ENCODE assay signal across 9 mouse cellular contexts in the genomic region with DNA sequence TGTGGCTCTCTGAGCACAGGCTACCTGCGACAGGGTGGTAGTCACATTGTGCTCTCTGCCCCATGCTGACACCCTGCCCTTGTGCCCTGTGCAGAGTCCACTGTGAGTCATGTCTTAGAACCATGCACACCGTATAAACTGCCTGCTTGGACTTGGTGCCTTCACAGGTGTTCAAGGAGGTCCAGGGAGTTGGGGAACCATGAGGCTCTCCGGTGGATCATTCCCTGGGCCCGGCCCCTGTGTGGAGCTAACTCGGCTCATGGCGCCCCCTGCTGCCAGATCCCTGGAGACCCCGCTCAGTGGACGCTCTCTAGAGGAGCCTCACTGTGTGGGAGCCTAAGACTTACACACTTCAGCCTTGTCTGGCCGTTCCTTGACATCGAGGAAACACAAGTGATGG.
A peak's percentile ranks its signal among the peaks of the same experiment; 100 is the strongest.
DNase-seq lines count a peak whose midpoint lies in the region; ATAC-seq lines count a peak whose summit lies in the region.
"Had no signal": no experiment of that assay in that cellular context is flagged by ENCODE, and none has a peak within 500 bp of the region (broad histone marks: within the 10 kb centered on the region; RNA-seq: fewer than 3 reads in every experiment).

No protein-coding gene starts in this region.

- H3K36me3 ChIP-seq in neural tube, embryonic 15.5 days: peaks cover 13% of the 10 kb centered on the region; the same call in 1 of the 2 replicates
- H3K36me3 ChIP-seq in embryonic facial prominence, embryonic 14.5 days (ENCODE audit: control insufficient read depth, insufficient read depth, low read length): peaks cover 26% of the 10 kb centered on the region; the same call in 1 of the 2 replicates
- H3K36me3 ChIP-seq in midbrain, embryonic 12.5 days: peaks cover 50% of the 10 kb centered on the region

- H3K4me2 ChIP-seq in neural tube, embryonic 15.5 days: no peak overlapping the region
- H3K4me2 ChIP-seq in embryonic facial prominence, embryonic 14.5 days (ENCODE audit: low read depth, low read length): no peak overlapping the region
- no peak overlapping the region for H3K4me2 ChIP-seq in midbrain, embryonic 12.5 days (replicated peaks)
- H3K4me2 ChIP-seq: heart, embryonic 15.5 days had no signal

- ATAC-seq in neural tube, embryonic 15.5 days (ENCODE audit: low FRiP score): no peak
- ATAC-seq in embryonic facial prominence, embryonic 14.5 days (ENCODE audit: low read depth): 0 out of 2 replicates have a peak, but pooled peaks have one; percentile 10
- peak; percentile 13; the same call in 1 of the 2 replicates for ATAC-seq in midbrain, embryonic 12.5 days (ENCODE audit: low FRiP score, low read depth)

- peaks cover 49% of the 10 kb centered on the region for H3K4me1 ChIP-seq in neural tube, embryonic 15.5 days
- peaks cover 12% of the 10 kb centered on the region for H3K4me1 ChIP-seq in embryonic facial prominence, embryonic 14.5 days (ENCODE audit: control insufficient read depth, insufficient read depth, low read length)
- peaks cover 29% of the 10 kb centered on the region for H3K4me1 ChIP-seq in midbrain, embryonic 12.5 days

- H3K27me3 ChIP-seq in neural tube, embryonic 15.5 days (replicated peaks): no peaks in the 10 kb centered on the region
- H3K27me3 ChIP-seq in embryonic facial prominence, embryonic 14.5 days (replicated peaks; ENCODE audit: control insufficient read depth, insufficient read depth, low read length): no peaks in the 10 kb centered on the region
- no peaks in the 10 kb centered on the region for H3K27me3 ChIP-seq in midbrain, embryonic 12.5 days

- peak; percentile 46 for DNase-seq in adrenal gland, adult 2 months
- DNase-seq in adrenal gland, postnatal 4 days (ENCODE audit: low spot score in 2 of 2): no peak
- DNase-seq in neural tube, embryonic 10.5 days (ENCODE audit: extremely low spot score, low spot score): peak; percentile 61
- peak; percentile 52 for DNase-seq in embryonic facial prominence, embryonic 14.5 days (ENCODE audit: low spot score)
- DNase-seq in kidney, postnatal 10 days: peak; percentile 85
- no peak for DNase-seq in adipocyte (ENCODE audit: low spot score)

- WGBS in neural tube, embryonic 15.5 days: 50% methylated on average over 10 of the region's 10 CpGs
- 34% methylated on average over 10 of the region's 10 CpGs for WGBS in embryonic facial prominence, embryonic 14.5 days
- WGBS in midbrain, embryonic 12.5 days: 44% methylated on average over 10 of the region's 10 CpGs

- no peak overlapping the region for H3K9ac ChIP-seq in neural tube, embryonic 15.5 days (replicated peaks)
- H3K9ac ChIP-seq in embryonic facial prominence, embryonic 14.5 days (ENCODE audit: low read depth, low read length): no peak overlapping the region
- no peak overlapping the region for H3K9ac ChIP-seq in midbrain, embryonic 12.5 days (replicated peaks)
- H3K9ac ChIP-seq: heart, embryonic 15.5 days had no signal

- H3K4me3 ChIP-seq in neural tube, embryonic 15.5 days (replicated peaks): no peak overlapping the region
- H3K4me3 ChIP-seq in embryonic facial prominence, embryonic 14.5 days (ENCODE audit: low read depth, low read length): no peak overlapping the region
- H3K4me3 ChIP-seq in midbrain, embryonic 12.5 days: no peak overlapping the region
- H3K4me3 ChIP-seq: heart, embryonic 15.5 days had no signal

- H3K27ac ChIP-seq in neural tube, embryonic 15.5 days (replicated peaks): no peak overlapping the region
- no peak overlapping the region for H3K27ac ChIP-seq in embryonic facial prominence, embryonic 14.5 days (replicated peaks; ENCODE audit: low read depth, low read length)
- H3K27ac ChIP-seq in midbrain, embryonic 12.5 days (replicated peaks): no peak overlapping the region

- H3K9me3 ChIP-seq in neural tube, embryonic 15.5 days (replicated peaks): no peaks in the 10 kb centered on the region
- H3K9me3 ChIP-seq in embryonic facial prominence, embryonic 14.5 days (ENCODE audit: control insufficient read depth, low read length): no peaks in the 10 kb centered on the region
- no peaks in the 10 kb centered on the region for H3K9me3 ChIP-seq in midbrain, embryonic 12.5 days
- H3K9me3 ChIP-seq: heart, embryonic 15.5 days had no signal

Comparison
In these comparisons a context has a peak if more than half of its experiments do, and no peak if none do; other contexts are left out.
1. DNase-seq: peak in adrenal gland, adult 2 months (single experiment), neural tube, embryonic 10.5 days (single experiment), embryonic facial prominence, embryonic 14.5 days (single experiment) and kidney, postnatal 10 days (single experiment); none in adrenal gland, postnatal 4 days (0 of 2) and adipocyte (single experiment).